9 mouse cellular contexts compared by ENCODE assay signal in genomic region chr11:45805312-45805772, GRCm38 (mm10). TPM values are rescaled to one million over a fixed set of nuclear protein-coding genes. Genes with fewer than 3 reads are reported as not detected.
DNase-seq lines count a peak whose midpoint lies in the region; ATAC-seq lines count a peak whose summit lies in the region.
"Had no signal": no experiment of that assay in that cellular context is flagged by ENCODE, and none has a peak within 500 bp of the region (broad histone marks: within the 10 kb centered on the region; RNA-seq: fewer than 3 reads in every experiment).

No protein-coding gene starts in this region.

- 27% methylated on average over 6 of the region's 6 CpGs for WGBS in heart, embryonic 11.5 days (ENCODE audit: insufficient replicate concordance)
- WGBS in embryonic facial prominence, embryonic 10.5 days, result 73% methylated on average over 6 of the region's 6 CpGs

- no peaks in the 10 kb centered on the region for H3K9me3 ChIP-seq in heart, embryonic 11.5 days (replicated peaks; ENCODE audit: control insufficient read depth, low read length)
- no peaks in the 10 kb centered on the region for H3K9me3 ChIP-seq in embryonic facial prominence, embryonic 10.5 days

- H3K27me3 ChIP-seq in heart, embryonic 11.5 days (ENCODE audit: control insufficient read depth, insufficient read depth, low read length), result no peaks in the 10 kb centered on the region
- H3K27me3 ChIP-seq in embryonic facial prominence, embryonic 10.5 days (replicated peaks; ENCODE audit: low read depth, poor library complexity, severe bottlenecking), result no peaks in the 10 kb centered on the region

- DNase-seq in ovary, postnatal 36 days (ENCODE audit: low spot score), result peak; percentile 7
- DNase-seq in ovary, postnatal 14 days (ENCODE audit: low spot score), result no peak
- peak; percentile 87 for DNase-seq in liver
- peak; percentile 23 for DNase-seq in urinary bladder, postnatal 25 days (ENCODE audit: low spot score)
- no peak for DNase-seq in embryonic facial prominence, embryonic 10.5 days (ENCODE audit: low spot score)
- no peak for DNase-seq in layer of hippocampus, adult 18-20 months (ENCODE audit: low spot score in 2 of 2)
- DNase-seq: gastrocnemius, postnatal 10 days had no signal

- H3K36me3 ChIP-seq in heart, embryonic 11.5 days (ENCODE audit: control insufficient read depth, insufficient read depth, low read length), result no peaks in the 10 kb centered on the region
- no peaks in the 10 kb centered on the region for H3K36me3 ChIP-seq in embryonic facial prominence, embryonic 10.5 days (replicated peaks)

- no peak overlapping the region for H3K4me2 ChIP-seq in heart, embryonic 11.5 days

- peak; percentile 94 for ATAC-seq in heart, embryonic 11.5 days (replicated peaks; ENCODE audit: insufficient number of reproducible peaks, low FRiP score, low TSS enrichment)
- no peak for ATAC-seq in inflammation-experienced regulatory T-cells, adult 6 months

- H3K27ac ChIP-seq in heart, embryonic 11.5 days (ENCODE audit: low read depth, low read length), result peak overlapping the region; percentile 78
- H3K27ac ChIP-seq in embryonic facial prominence, embryonic 10.5 days (replicated peaks), result no peak overlapping the region

- H3K4me1 ChIP-seq in heart, embryonic 11.5 days (ENCODE audit: control insufficient read depth, insufficient read depth, low read length), result peaks cover 4% of the 10 kb centered on the region; the same call in 1 of the 2 replicates
- peaks cover 21% of the 10 kb centered on the region for H3K4me1 ChIP-seq in embryonic facial prominence, embryonic 10.5 days

- no peak overlapping the region for H3K4me3 ChIP-seq in heart, embryonic 11.5 days (ENCODE audit: low read depth, low read length)
- no peak overlapping the region for H3K4me3 ChIP-seq in embryonic facial prominence, embryonic 10.5 days

- no peak overlapping the region for H3K9ac ChIP-seq in heart, embryonic 11.5 days (ENCODE audit: low read depth, low read length)

RNA-seq across cellular contexts. Expression of gene Clint1, which starts 46.5 kb away (rescaled TPM):
- 49.2 and 57.9 TPM in 2 replicates for polyA plus RNA-seq in heart, embryonic 11.5 days (2014; fragmentation: Nextera tagmentation; extraction: Ambion mirVana)
- polyA plus RNA-seq in embryonic facial prominence, embryonic 10.5 days (2016; fragmentation: Nextera tagmentation; extraction: Ambion mirVana), result 63.7 and 67.8 TPM in 2 replicates
- 10 to 100 TPM; 56.1 to 59.0 TPM for total RNA-seq in layer of hippocampus, adult 18-20 months (2021)
- polyA plus RNA-seq in inflammation-experienced regulatory T-cells, adult 6 months (2017; shearing (Covaris generic)), result 10 to 100 TPM; 36.9 to 52.5 (median 45.6) TPM

Comparison
In these comparisons a context has a peak if more than half of its experiments do, and no peak if none do; other contexts are left out.
1. DNase-seq: peak in ovary, postnatal 36 days (single experiment), liver (single experiment) and urinary bladder, postnatal 25 days (single experiment); none in ovary, postnatal 14 days (single experiment), embryonic facial prominence, embryonic 10.5 days (single experiment) and layer of hippocampus, adult 18-20 months (0 of 2).